Mouse (Mus musculus) left cerebral cortex, postnatal 4 days (tissue): ENCODE measurements around the gene Ndufaf8. TPM values are rescaled to one million over a fixed set of nuclear protein-coding genes. Genes with fewer than 3 reads are reported as not detected.

ENCODE experiments used
- DNase-seq: peaks from one replicate; pipeline ENCODE4 v3.0.0-alpha.2; 2022
- intact Hi-C: fragments of 180-260 bp; cut with DNase I; formaldehyde crosslinking; loops from one replicate; pipeline ENCODE4 v1.15.1; 2025
- total RNA-seq, 2 experiments: library from RNA; stranded (reverse); gene quantifications; 2 replicates each; pipeline ENCODE4 v1.2.3; 2021

Gene Ndufaf8
- total RNA-seq, 2 experiments from 2014 or later, result 27.9 to 29.6 TPM

GRCm38 (mm10) chr11:120085891-120086627, 12.7 kb upstream of the Ndufaf8 start:
- DNase-seq, result peak; percentile 45
- intact Hi-C loops, result no loop called here

- intact Hi-C loops, result no loop called here
- DNase-seq, result peak; percentile 98
Observed at GRCm38 (mm10) chr11:120086702-120087152, 12.0 kb upstream of the Ndufaf8 start, which contains the start of gene Cep131. Cep131 (minus strand) TSS chr11:120086827.

GRCm38 (mm10) chr11:120090661-120091060, 8.1 kb upstream of the Ndufaf8 start:
- intact Hi-C loops, result no loop called here
- no peak for DNase-seq

- intact Hi-C loops, result no loop called here
- DNase-seq, result no peak
Observed at GRCm38 (mm10) chr11:120092817-120093591, 5.7 kb upstream of the Ndufaf8 start.

GRCm38 (mm10) chr11:120101036-120101435, 2.3 kb downstream of the Ndufaf8 start:
- intact Hi-C loops, result no loop called here
- DNase-seq, result peak; percentile 72

- DNase-seq, result no peak
- intact Hi-C loops, result no loop called here
Observed at GRCm38 (mm10) chr11:120103431-120103997, 4.8 kb downstream of the Ndufaf8 start.

GRCm38 (mm10) chr11:120107026-120107425, 8.3 kb downstream of the Ndufaf8 start:
- intact Hi-C loops, result no loop called here
- DNase-seq, result no peak

- intact Hi-C loops, result no loop called here
- DNase-seq, result no peak
Observed at GRCm38 (mm10) chr11:120107796-120108195, 9.1 kb downstream of the Ndufaf8 start.

GRCm38 (mm10) chr11:120109558-120110210, 11.0 kb downstream of the Ndufaf8 start:
- no peak for DNase-seq
- intact Hi-C loops, result loop anchor here (5.0 kb wide), 1 partner anchor 198 kb away; no protein-coding TSS in a partner anchor

GRCm38 (mm10) chr11:120110554-120110953, 11.8 kb downstream of the Ndufaf8 start:
- intact Hi-C loops, result loop anchor here (5.0 kb wide), 1 partner anchor 197 kb away; no protein-coding TSS in a partner anchor
- DNase-seq, result no peak

GRCm38 (mm10) chr11:120111033-120111432, 12.3 kb downstream of the Ndufaf8 start:
- intact Hi-C loops, result loop anchor here (5.0 kb wide), 1 partner anchor 196 kb away; no protein-coding TSS in a partner anchor
- DNase-seq, result peak; percentile 72

- intact Hi-C loops, result loop anchor here (5.0 kb wide), 1 partner anchor 195 kb away; no protein-coding TSS in a partner anchor
Observed at GRCm38 (mm10) chr11:120112136-120112535, 13.4 kb downstream of the Ndufaf8 start.

GRCm38 (mm10) chr11:120114488-120115215, 15.9 kb downstream of the Ndufaf8 start:
- DNase-seq, result no peak
- intact Hi-C loops, result loop anchor here (5.0 kb wide), 1 partner anchor 193 kb away; no protein-coding TSS in a partner anchor

More at GRCm38 (mm10) chr11:120112136-120112535, 13.4 kb downstream of the Ndufaf8 start:
- no peak for DNase-seq

- no peak for DNase-seq
- intact Hi-C loops, result no loop called here
Observed at GRCm38 (mm10) chr11:120117626-120118025, 18.9 kb downstream of the Ndufaf8 start.

GRCm38 (mm10) chr11:120119108-120119507, 20.4 kb downstream of the Ndufaf8 start:
- DNase-seq, result no peak
- intact Hi-C loops, result no loop called here

GRCm38 (mm10) chr11:120119936-120120541, 21.3 kb downstream of the Ndufaf8 start:
- intact Hi-C loops, result no loop called here
- no peak for DNase-seq

GRCm38 (mm10) chr11:120120642-120121420, 22.1 kb downstream of the Ndufaf8 start:
- intact Hi-C loops, result no loop called here
- peak; percentile 80 for DNase-seq

- DNase-seq, result peak; percentile 64
- intact Hi-C loops, result no loop called here
Observed at GRCm38 (mm10) chr11:120122126-120122525, 23.4 kb downstream of the Ndufaf8 start.

- no peak for DNase-seq
- intact Hi-C loops, result no loop called here
Observed at GRCm38 (mm10) chr11:120126845-120127244, 28.1 kb downstream of the Ndufaf8 start.
